Mouse (Mus musculus) myocyte (in vitro differentiated cells): ENCODE results near the gene Gdpd1. TPM values are rescaled to one million over a fixed set of nuclear protein-coding genes. Genes with fewer than 3 reads are reported as not detected.

Experiments
- H3K27me3 ChIP-seq: one replicate; pipeline ENCODE4 v1.6.1; 2011; ENCODE audit not compliant: control insufficient read depth, insufficient read depth, insufficient read length
- H3K36me3 ChIP-seq: one replicate; pipeline ENCODE4 v1.6.1; 2011; ENCODE audit not compliant: control insufficient read depth, insufficient read depth
- H3K4me2 ChIP-seq: one replicate; pipeline ENCODE4 v1.6.1; 2011; ENCODE audit warnings: low read depth, control low read depth
- H3K4me3 ChIP-seq: one replicate; pipeline ENCODE4 v1.5.1; 2011; ENCODE audit warnings: mild to moderate bottlenecking, control low read depth, moderate library complexity
- H3K79me2 ChIP-seq: one replicate; pipeline ENCODE4 v1.6.1; 2011; ENCODE audit not compliant: control insufficient read depth, insufficient read depth
- H3ac ChIP-seq: one replicate; pipeline ENCODE4 v1.6.1; 2011; ENCODE audit not compliant: control insufficient read depth, insufficient read length
- CEBPB ChIP-seq: IDR thresholded peaks from 2 replicates; pipeline ENCODE4 v1.6.1; 2011; ENCODE audit warnings: mild to moderate bottlenecking, moderate library complexity; ENCODE audit not compliant: poor library complexity, insufficient read depth, severe bottlenecking
- E2F4 ChIP-seq: IDR thresholded peaks from one replicate; pipeline ENCODE4 v1.6.1; 2011; ENCODE audit warnings: mild to moderate bottlenecking, control low read depth, moderate library complexity; ENCODE audit not compliant: insufficient read depth
- MAX ChIP-seq: IDR thresholded peaks from one replicate; pipeline ENCODE4 v1.6.1; 2011; ENCODE audit warnings: low read depth, mild to moderate bottlenecking, control low read depth
- MYOD1 ChIP-seq, 3 experiments: IDR thresholded peaks; one replicate each; pipeline ENCODE4 v1.6.1; 2011; ENCODE audit warnings: control low read depth in 2 of 3, low read depth in 2 of 3, mild to moderate bottlenecking in 2 of 3, moderate library complexity in 1 of 3; ENCODE audit not compliant: insufficient read length in 2 of 3, control insufficient read depth in 1 of 3
- MYOG ChIP-seq, 3 experiments: IDR thresholded peaks; one replicate each; pipeline ENCODE4 v1.6.1; 2011; ENCODE audit warnings: control low read depth in 2 of 3, low read depth in 2 of 3, mild to moderate bottlenecking in 2 of 3; ENCODE audit not compliant: insufficient read length in 2 of 3, control insufficient read depth in 1 of 3, insufficient read depth in 1 of 3
- POLR2A ChIP-seq: IDR thresholded peaks from one replicate; pipeline ENCODE4 v1.6.1; 2011; ENCODE audit warnings: low read depth, mild to moderate bottlenecking, control low read depth, moderate library complexity; ENCODE audit not compliant: insufficient read length
- POLR2AphosphoS2 ChIP-seq: IDR thresholded peaks from one replicate; pipeline ENCODE4 v1.6.1; 2011; ENCODE audit warnings: low read depth, control low read depth; ENCODE audit not compliant: insufficient read length
- REST ChIP-seq: IDR thresholded peaks from one replicate; pipeline ENCODE4 v1.6.1; 2011; ENCODE audit warnings: mild to moderate bottlenecking, control low read depth, moderate library complexity; ENCODE audit not compliant: insufficient read depth, insufficient read length
- SRF ChIP-seq: IDR thresholded peaks from one replicate; pipeline ENCODE4 v1.6.1; 2011; ENCODE audit warnings: low read depth; ENCODE audit not compliant: control insufficient read depth, insufficient read length
- TCF12 ChIP-seq: IDR thresholded peaks from one replicate; pipeline ENCODE4 v1.6.1; 2011; ENCODE audit warnings: mild to moderate bottlenecking, control low read depth; ENCODE audit not compliant: poor library complexity, insufficient read depth, severe bottlenecking
- TCF3 ChIP-seq: IDR thresholded peaks from one replicate; pipeline ENCODE4 v1.6.1; 2011; ENCODE audit warnings: low read depth, control low read depth; ENCODE audit not compliant: insufficient read length
- USF1 ChIP-seq: IDR thresholded peaks from one replicate; pipeline ENCODE4 v1.6.1; 2011; ENCODE audit warnings: low read depth, mild to moderate bottlenecking, control low read depth, moderate library complexity
- polyA plus RNA-seq: library from polyadenylated mRNA; unstranded; fragments of >200 nt; fragmentation: generic; extraction: Trizol; gene quantifications from one replicate; pipeline ENCODE4 v1.2.1, GENCODE M21; 2012; ENCODE audit warnings: missing spikeins

The Gdpd1 gene
- polyA plus RNA-seq, 1 experiment = 9.9 TPM

GRCm38 (mm10) chr11:87010476-87010875, 63.4 kb downstream of the Gdpd1 start:
- no peak for TF ChIP-seq REST
- no peak for TF ChIP-seq CEBPB
- TF ChIP-seq POLR2A = no peak
- TF ChIP-seq TCF12 = no peak
- no peak for TF ChIP-seq TCF3
- no peak for TF ChIP-seq MYOG (IDR thresholded peaks at IDR 0.05; ENCODE audit: control insufficient read depth in 1 of 3, insufficient read depth in 1 of 3, insufficient read length in 2 of 3, low read depth in 2 of 3)
- no peak for TF ChIP-seq SRF
- TF ChIP-seq USF1 = no peak
- TF ChIP-seq POLR2AphosphoS2 = no peak
- TF ChIP-seq E2F4 = no peak
- no peak for TF ChIP-seq MAX
- no peak for TF ChIP-seq MYOD1 (IDR thresholded peaks at IDR 0.05; ENCODE audit: control insufficient read depth in 1 of 3, insufficient read length in 2 of 3, low read depth in 2 of 3)
- Histone ChIP-seq H3K4me2 (no peak overlapping the region), H3K27me3 (no peaks in the 10 kb centered on the region), H3K4me3 (no peak overlapping the region), H3ac (no peak overlapping the region), H3K36me3 (no peaks in the 10 kb centered on the region), H3K79me2 (no peaks in the 10 kb centered on the region)

GRCm38 (mm10) chr11:87007371-87007770, 66.5 kb downstream of the Gdpd1 start:
- no peak overlapping the region for H3K4me3 ChIP-seq
- H3K79me2 ChIP-seq = no peaks in the 10 kb centered on the region
- no peak for TF ChIP-seq MYOG (IDR thresholded peaks at IDR 0.05; ENCODE audit: control insufficient read depth in 1 of 3, insufficient read depth in 1 of 3, insufficient read length in 2 of 3, low read depth in 2 of 3)
- TF ChIP-seq SRF = no peak
- no peak for TF ChIP-seq TCF3
- TF ChIP-seq TCF12 = no peak
- TF ChIP-seq E2F4 = no peak
- TF ChIP-seq POLR2A = no peak
- no peak for TF ChIP-seq USF1
- no peak for TF ChIP-seq MAX
- H3K4me2 ChIP-seq = peak overlapping the region; percentile 61
- H3K36me3 ChIP-seq = no peaks in the 10 kb centered on the region
- H3ac ChIP-seq = no peak overlapping the region
- H3K27me3 ChIP-seq = no peaks in the 10 kb centered on the region

- H3K4me2 ChIP-seq = no peak overlapping the region
- no peak overlapping the region for H3K4me3 ChIP-seq
- no peaks in the 10 kb centered on the region for H3K27me3 ChIP-seq
- no peak overlapping the region for H3ac ChIP-seq
- TF ChIP-seq CEBPB = no peak
- TF ChIP-seq MYOG (IDR thresholded peaks at IDR 0.05; ENCODE audit: control insufficient read depth in 1 of 3, insufficient read depth in 1 of 3, insufficient read length in 2 of 3, low read depth in 2 of 3) = peak in 1 of 3 experiments; percentile 44
- peak in 1 of 3 experiments; percentile 44 for TF ChIP-seq MYOD1 (IDR thresholded peaks at IDR 0.05; ENCODE audit: control insufficient read depth in 1 of 3, insufficient read length in 2 of 3, low read depth in 2 of 3)
- H3K79me2 ChIP-seq = no peaks in the 10 kb centered on the region
- no peaks in the 10 kb centered on the region for H3K36me3 ChIP-seq
These were observed 68.7 kb downstream of the Gdpd1 start for GRCm38 (mm10) chr11:87004960-87005755.

- Histone ChIP-seq H3K27me3 (no peaks in the 10 kb centered on the region), H3K4me3 (no peak overlapping the region), H3K36me3 (no peaks in the 10 kb centered on the region), H3K79me2 (no peaks in the 10 kb centered on the region), H3K4me2 (peak overlapping the region; percentile 43), H3ac (no peak overlapping the region)
- TF ChIP-seq MAX = no peak
- TF ChIP-seq TCF12 = peak; percentile 27
- peak in 2 of 3 experiments; percentile 22 to 69 for TF ChIP-seq MYOG (IDR thresholded peaks at IDR 0.05; ENCODE audit: control insufficient read depth in 1 of 3, insufficient read depth in 1 of 3, insufficient read length in 2 of 3, low read depth in 2 of 3)
- peak in 2 of 3 experiments; percentile 27 to 37 for TF ChIP-seq MYOD1 (IDR thresholded peaks at IDR 0.05; ENCODE audit: control insufficient read depth in 1 of 3, insufficient read length in 2 of 3, low read depth in 2 of 3)
These were observed 71.6 kb downstream of the Gdpd1 start for GRCm38 (mm10) chr11:87002078-87002829.

- Histone ChIP-seq H3K27me3 (no peaks in the 10 kb centered on the region), H3K79me2 (no peaks in the 10 kb centered on the region), H3K4me3 (no peak overlapping the region), H3ac (no peak overlapping the region), H3K4me2 (no peak overlapping the region), H3K36me3 (no peaks in the 10 kb centered on the region)
- TF ChIP-seq MYOG (IDR thresholded peaks at IDR 0.05; ENCODE audit: control insufficient read depth in 1 of 3, insufficient read depth in 1 of 3, insufficient read length in 2 of 3, low read depth in 2 of 3) (no peak), MAX (no peak), USF1 (no peak), MYOD1 (IDR thresholded peaks at IDR 0.05; ENCODE audit: control insufficient read depth in 1 of 3, insufficient read length in 2 of 3, low read depth in 2 of 3) (no peak), REST (no peak)
These were observed 72.6 kb downstream of the Gdpd1 start for GRCm38 (mm10) chr11:87001217-87001616.
